Mouse (Mus musculus): Measurements from ENCODE around the gene Tbc1d2.

The Tbc1d2 gene

DNA sequence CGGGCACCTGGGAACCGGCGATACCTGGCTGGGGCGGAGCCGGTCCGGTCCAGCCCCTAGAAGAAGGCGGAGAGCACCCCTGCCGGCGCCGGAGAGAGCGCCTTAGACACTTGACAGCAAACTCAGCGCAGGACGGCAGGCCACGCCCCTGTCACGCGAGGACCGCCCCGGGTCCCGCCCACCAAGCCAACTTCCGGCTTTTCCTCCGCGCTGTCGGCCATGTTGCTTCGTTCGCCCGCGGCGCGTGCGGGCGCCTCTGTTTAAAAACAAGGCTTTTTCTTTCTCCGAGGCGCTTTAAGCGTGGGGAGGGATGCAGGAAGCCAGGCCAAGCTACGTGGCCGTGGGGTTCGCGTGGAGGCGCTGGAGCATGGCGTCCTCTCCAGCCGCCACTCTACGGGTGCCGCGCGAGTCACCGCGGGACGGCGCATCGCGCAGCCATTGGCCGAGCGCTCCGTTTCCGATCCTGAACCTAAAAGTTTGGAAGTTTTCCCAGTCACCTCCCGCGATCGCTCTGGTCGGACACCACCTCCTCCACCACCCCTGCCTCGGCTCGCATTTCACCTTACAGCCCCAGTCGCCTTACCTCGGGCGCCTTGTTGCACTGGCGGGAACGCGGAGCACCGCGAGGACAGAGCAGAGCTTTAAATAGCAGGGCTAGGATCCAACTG, at the start of gene Tbc1d2:
Gene Tbc1d2 (minus strand): TSS at position 124 of the 668 bp plus-strand sequence.
- ATAC-seq (ENCODE audit: low TSS enrichment) = peak; percentile 94

GRCm38 (mm10) chr4:46696467-46696866, 46.5 kb upstream of the Tbc1d2 start:
- ATAC-seq (ENCODE audit: low TSS enrichment) = no peak

DNA sequence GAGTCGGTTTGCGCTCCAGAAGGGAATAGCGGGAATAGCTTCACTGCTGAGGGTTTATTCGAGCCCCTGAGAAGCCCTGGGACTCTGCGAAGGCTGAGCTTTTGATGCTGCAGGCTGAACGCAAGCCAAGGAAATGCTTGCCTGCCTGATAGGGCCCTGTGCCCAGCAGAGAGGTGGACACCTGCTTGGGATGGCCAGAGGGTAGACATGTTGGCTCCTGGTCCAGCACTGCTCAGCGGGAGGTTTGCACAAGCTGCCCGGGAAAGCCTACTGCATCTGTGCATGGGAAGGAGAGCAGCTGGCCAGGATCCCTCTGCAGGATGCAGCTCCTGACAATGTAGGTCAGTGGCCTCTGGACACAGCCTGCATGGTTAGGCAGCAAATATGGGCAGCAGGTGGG, 40.6 kb upstream of the Tbc1d2 start:
- ATAC-seq (ENCODE audit: low TSS enrichment) = peak; percentile 33

DNA sequence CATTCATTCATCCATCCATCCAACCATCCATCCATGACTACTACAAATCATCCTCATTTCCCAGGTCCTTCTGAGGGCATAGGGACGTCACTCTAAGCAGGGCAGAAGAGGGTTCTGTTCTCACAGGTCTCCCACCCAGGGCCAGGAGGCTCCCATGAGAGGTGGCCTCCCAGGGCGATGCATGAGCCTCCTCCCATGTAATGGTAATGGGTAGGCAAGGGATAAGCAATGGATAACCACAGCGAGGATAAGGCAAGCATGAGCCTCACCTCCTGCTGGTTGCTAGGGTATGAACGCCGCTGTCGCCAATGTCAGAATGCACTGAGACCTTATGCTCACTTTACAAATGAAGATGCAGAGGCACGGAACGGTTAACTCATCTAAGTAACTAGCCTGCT, 40.0 kb upstream of the Tbc1d2 start:
- ATAC-seq (ENCODE audit: low TSS enrichment) = peak; percentile 7; the same call in 1 of the 2 replicates

DNA sequence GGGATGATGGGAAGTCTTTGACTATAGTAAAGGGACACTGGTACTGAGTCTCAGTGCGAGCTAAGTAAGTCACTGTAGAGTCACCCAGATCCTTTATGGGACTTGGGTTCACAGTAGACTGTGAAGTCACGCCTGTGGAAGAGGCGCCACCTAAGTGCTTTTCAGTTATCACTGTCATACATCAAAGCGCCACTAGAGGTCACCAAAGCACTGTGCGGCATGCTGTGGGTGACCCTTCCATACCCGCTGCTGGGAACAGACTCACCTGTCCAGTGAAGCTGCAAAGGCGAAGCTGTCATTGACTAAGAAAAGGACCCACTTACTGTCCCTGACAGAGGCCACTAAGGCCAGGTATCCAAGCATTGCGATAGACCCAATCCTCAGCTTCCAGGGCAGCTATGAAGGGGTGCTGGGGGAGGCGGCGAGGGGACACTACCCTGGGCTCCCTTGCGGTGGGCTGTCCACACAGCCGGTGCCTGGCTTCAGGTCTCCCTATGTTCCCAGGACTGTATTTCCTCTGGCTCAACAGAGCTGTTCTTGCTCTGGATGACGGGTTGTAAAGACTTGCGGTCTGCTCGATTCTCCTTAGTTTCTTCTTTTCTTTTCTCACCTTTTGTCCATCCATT, 39.5 kb upstream of the Tbc1d2 start:
- ATAC-seq (ENCODE audit: low TSS enrichment) = peak; percentile 68

DNA sequence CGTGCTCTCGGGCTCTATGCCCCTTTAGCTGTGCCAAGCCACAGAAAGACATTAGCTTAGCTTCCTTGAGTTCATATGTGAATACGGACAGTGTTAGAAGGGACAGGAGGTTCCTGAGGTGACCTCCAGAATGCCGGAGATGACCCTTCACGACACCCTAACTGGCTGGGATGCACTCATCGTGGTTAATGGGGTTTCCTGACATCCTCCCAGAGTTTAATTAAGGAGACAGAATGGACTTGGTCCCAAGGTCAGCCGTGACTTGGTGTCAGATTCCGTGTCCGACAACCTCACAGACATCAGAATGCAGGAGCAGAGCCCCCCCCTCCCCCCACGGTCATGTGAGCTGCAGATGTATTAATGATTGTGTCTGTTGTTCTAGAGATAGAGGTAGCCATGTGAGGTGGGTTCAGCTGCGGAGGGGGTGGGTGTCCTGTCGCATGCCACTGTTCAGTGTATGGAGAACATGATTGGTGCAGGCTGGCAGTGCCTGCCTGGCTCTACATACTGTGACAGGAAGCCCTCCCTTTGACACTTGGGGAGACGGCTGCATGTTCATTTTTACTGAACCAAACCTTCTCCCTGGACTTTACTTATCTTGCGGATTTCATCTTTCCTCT, 38.3 kb upstream of the Tbc1d2 start:
- no peak for ATAC-seq (ENCODE audit: low TSS enrichment)

DNA sequence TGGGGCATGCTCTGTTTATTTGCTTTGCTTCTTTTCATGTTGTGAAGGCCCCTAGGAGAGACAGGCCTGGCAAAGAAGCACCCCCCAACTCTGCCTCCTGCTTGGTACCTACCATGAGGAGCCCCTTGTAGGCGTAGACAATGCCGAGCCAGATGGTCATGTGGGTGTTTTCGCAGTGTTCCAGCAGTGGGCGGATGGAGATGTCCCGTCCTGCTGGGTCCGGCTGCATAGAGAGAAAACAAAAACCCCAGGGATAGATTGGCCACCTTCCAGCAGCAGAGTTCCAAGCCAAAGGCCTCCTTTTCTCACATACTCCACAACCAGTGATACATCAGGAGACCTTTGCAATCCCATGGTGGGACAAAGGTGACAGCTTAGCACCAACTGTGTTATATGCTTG, 34.2 kb upstream of the Tbc1d2 start:
- ATAC-seq (ENCODE audit: low TSS enrichment) = peak; percentile 81

DNA sequence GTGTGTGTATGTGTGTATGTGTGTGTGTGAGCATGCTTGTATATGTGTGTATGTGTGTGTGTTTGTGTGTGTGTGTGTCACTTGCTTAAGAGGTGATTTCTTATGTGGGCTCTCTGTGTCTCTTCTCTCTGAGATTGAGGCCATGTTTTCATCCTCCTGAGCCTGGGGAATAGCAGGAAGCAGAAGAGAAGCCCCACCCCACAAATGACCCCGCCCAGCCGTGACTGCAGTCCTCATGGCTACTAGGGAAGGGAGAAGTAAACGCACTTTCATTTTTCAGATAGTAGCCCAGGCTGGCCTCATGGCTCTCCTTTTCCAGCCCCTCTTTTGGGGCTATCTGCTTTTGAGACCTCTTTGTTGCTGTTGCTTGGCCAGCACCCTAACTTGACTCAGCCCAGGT, 26.6 kb upstream of the Tbc1d2 start:
- ATAC-seq (ENCODE audit: low TSS enrichment) = no peak

DNA sequence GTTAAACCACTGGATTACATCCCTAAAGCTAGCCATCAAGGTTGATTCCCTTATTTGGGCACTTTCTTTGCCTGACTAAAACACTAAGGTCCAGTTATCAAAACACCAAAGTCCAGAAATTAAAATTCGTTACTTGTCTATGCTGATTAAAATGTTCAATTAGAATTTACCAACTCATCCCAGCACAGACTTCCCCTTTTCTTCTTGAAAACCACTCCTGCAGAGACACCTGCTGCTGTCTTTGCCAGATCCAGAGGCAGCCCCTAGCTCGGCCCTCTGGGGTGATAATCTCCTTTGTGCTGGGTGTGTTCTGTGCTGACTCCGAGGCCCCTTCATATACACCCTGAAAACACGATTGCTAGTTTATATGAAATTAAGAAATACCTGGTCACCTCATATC, 26.0 kb upstream of the Tbc1d2 start:
- ATAC-seq (ENCODE audit: low TSS enrichment) = no peak

DNA sequence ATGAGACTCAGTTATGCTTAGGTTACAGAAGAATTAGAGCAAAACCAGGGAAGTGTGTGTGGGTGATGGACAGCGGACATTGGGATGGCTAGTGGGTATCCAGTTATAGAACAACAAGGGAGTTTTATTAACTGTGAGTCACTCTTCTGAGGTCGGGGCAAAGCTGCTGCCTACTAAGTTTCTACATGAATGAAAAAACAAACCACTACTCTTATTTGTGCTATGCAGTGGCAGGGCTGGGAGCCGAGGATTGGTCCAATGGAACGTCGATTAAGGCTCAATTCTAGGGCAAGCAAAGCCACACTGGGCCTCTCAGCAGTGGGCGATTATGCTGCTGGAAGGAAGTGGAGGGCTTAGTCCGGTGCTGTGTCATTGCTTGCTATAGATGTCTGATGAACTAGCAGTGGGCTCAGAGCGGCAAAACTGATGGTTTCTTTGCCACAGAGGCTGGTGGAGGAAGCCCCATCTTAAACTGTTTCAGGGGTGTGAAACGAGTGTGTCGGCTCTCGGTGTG, 25.3 kb upstream of the Tbc1d2 start:
- no peak for ATAC-seq (ENCODE audit: low TSS enrichment)

DNA sequence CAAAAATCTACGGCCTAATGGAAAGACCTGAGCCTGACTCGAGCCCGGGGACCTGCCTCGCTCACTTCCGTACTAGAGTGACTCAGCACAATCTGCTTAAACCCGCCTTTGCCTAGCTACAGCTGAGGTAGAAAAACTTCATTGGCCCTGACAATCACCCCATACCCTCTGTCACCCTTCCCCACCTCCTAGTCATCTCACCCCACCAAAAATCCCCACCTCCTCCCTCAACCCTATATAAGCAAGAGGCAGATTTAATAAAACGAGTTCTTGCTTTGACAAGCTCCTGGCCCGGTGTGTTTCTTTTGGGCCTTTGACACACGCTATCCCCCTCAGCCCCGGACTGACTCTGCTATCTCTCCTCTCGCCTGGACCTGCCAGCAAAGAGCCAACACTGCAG, 18.6 kb upstream of the Tbc1d2 start:
- peak; percentile 20; the same call in 1 of the 2 replicates for ATAC-seq (ENCODE audit: low TSS enrichment)

- no peak for ATAC-seq (ENCODE audit: low TSS enrichment)
Measured at GRCm38 (mm10) chr4:46666420-46666819, 16.4 kb upstream of the Tbc1d2 start.

GRCm38 (mm10) chr4:46665371-46665774, 15.4 kb upstream of the Tbc1d2 start:
- no peak for ATAC-seq (ENCODE audit: low TSS enrichment)

DNA sequence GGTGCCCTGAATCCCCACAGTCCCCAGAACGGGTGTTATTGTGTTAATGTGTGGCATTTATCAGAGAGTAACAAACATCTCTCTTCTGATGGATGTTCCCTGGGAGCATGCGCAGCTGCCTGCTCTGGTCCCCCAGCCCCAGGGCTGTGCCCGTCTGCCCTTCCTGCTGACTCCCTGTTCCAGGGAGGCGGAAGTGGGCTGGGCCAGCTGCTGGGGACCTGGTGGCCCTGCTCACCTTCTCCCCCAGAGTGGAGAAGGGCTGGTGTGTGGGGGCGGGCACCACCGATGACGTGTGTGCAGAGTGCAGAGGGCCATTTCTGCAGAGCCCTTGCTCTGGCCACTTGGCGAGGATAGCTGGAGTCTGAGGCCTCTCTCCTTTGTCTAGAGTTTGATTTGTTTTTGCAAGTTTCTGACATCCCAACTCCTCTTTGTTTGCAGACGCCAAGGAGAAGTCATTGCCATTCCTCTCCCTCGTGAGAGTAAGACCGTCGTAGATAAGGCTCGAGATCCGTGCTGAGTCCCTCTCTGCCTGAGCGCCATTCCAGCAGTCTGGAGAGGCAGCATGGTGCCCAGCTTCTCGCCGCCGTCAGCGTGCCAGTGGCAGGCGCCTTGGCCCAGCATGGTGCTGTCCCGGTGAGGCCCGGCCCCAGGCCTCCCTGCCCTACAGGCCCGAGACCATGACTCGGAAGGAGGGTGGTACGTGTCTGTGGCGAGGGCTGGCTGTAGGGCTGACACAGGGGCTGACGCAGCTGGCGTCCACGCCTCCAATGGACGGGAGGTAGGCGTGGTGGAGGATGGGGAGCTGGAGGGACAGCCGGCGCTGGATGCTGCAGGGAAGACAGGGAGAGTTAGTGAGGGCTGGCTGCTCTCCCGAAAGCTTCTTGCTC, 14.4 kb upstream of the Tbc1d2 start:
- ATAC-seq (ENCODE audit: low TSS enrichment) = peak; percentile 47; the same call in 1 of the 2 replicates

DNA sequence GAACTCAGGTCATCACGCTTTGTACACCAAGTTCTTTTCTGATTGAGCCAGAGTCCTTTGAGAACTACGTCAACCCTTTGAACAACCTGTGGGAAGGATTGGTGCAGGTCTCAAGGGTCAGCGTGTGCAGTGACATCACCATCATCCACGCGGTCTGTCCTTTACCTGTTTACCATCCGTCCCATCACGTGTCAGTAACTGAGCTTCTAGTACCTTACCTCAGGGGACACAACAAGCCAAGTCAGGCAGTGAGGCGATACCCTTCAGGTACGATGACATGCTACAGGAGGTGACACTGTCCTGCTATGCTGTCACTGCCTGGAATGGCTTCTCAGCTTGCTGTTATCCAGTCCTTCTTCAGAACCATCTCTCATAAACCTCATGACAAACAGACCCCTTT, 11.4 kb upstream of the Tbc1d2 start:
- ATAC-seq (ENCODE audit: low TSS enrichment) = no peak

GRCm38 (mm10) chr4:46658946-46659345, 8.9 kb upstream of the Tbc1d2 start:
- no peak for ATAC-seq (ENCODE audit: low TSS enrichment)

DNA sequence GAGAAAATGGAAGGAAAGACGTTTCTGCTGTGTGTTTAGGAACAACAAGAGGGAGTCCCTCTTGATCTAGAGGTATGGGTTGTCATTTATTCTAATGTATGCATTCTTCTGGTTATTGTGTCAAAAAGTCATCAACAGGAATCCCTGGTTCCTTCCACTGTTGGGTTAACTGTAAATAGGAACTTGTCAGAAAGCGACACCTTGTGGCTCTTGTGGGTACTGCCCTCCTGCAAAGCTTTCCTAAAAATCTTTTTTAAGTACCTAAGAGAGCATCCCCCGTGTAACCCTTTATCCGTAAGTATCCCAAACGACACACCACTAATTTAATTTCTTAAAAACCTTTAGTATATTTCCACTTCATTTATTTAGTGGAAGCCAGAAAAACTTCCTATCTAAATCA, 7.1 kb upstream of the Tbc1d2 start:
- peak; percentile 28 for ATAC-seq (ENCODE audit: low TSS enrichment)

GRCm38 (mm10) chr4:46655956-46656355, 5.9 kb upstream of the Tbc1d2 start:
- peak; percentile 83 for ATAC-seq (ENCODE audit: low TSS enrichment)

GRCm38 (mm10) chr4:46655298-46655697, 5.3 kb upstream of the Tbc1d2 start:
- no peak for ATAC-seq (ENCODE audit: low TSS enrichment)

- no peak for ATAC-seq (ENCODE audit: low TSS enrichment)
Measured at GRCm38 (mm10) chr4:46649161-46649560, 848 bp downstream of the Tbc1d2 start.

- ATAC-seq (ENCODE audit: low TSS enrichment) = no peak
Measured at GRCm38 (mm10) chr4:46643676-46644112, 6.3 kb downstream of the Tbc1d2 start.

Data from frontal cortex, adult (tissue).